Mouse (Mus musculus) layer of hippocampus, postnatal 14 days (tissue): ENCODE data around the gene B9d1. TPM values are rescaled to one million over a fixed set of nuclear protein-coding genes. Genes with fewer than 3 reads are reported as not detected.
A peak's percentile ranks its signal among the peaks of the same experiment; 100 is the strongest.

ENCODE experiments used
- DNase-seq, 2 experiments: peaks; one replicate each; pipeline ENCODE4 v3.0.0; 2021 to 2022; ENCODE audit warnings: low spot score in 2 of 2, mixed read lengths in 1 of 2
- total RNA-seq, 2 experiments: library from RNA; stranded (reverse); gene quantifications; 2 replicates each; pipeline ENCODE4 v1.2.3; 2021

The B9d1 gene
- total RNA-seq, 2 experiments from 2014 or later = 37.3 to 37.4 TPM

DNA sequence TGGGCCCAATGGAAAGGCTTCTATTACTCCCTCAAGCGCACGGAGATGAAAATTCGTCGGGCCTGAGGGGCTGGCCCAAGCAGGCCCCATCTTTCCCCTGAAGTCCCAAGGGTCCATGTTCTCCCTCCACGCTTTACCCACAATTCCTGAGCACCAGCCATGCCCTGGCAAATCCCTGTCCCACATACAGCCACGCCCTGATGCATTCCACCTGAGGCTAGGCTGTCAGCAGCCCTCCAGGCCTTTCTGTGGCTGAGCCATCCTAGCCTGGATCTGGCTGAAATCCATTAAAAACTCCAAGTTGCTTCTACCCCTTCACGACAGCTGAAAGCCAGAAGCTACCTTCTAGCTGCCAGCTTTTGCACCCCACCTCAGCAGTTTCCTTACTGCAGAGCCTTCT is 17.0 kb upstream of the B9d1 start:
- peak in 1 of 2 experiments; percentile 14 for DNase-seq

DNA sequence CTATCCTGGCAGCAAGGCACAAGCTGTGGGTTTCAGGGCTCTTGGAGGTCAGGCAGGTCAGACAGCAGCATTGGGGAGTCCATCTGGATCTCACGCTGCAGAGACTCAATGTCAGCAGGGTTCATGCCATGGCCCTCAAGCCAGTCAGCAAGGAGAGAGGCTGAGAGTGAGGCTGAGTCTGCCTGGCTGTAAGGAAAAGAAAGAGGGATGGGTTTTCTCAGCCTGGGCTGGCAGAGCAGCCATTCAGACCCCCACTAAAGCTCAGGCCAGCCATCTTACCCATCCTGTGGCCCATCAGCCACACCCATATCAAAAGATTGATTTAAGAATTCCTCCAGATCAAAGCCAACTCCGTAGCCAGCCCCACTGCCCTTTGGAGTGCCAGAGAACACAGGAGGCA is 15.9 kb upstream of the B9d1 start:
- no peak for DNase-seq

DNA sequence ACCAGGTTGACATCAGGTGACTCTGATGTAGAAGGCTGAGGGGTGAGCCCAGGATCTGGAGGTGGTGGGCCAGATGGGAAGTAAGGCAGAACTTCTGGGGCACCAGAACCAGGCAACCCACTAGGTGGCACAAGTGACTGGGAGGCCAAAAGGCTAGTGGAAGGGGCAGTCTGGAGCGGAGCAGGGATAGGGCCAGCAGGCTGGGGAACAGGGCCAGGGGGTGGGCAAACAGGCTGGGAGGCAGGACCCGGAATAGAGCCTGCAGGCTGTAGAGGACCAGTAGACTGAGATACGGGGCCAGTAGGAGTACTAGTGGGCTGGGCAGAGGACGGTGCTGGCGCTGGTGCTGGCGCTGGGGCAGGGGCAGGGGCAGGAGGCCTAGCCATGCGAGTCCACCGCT is 15.1 kb upstream of the B9d1 start:
- no peak for DNase-seq

DNA sequence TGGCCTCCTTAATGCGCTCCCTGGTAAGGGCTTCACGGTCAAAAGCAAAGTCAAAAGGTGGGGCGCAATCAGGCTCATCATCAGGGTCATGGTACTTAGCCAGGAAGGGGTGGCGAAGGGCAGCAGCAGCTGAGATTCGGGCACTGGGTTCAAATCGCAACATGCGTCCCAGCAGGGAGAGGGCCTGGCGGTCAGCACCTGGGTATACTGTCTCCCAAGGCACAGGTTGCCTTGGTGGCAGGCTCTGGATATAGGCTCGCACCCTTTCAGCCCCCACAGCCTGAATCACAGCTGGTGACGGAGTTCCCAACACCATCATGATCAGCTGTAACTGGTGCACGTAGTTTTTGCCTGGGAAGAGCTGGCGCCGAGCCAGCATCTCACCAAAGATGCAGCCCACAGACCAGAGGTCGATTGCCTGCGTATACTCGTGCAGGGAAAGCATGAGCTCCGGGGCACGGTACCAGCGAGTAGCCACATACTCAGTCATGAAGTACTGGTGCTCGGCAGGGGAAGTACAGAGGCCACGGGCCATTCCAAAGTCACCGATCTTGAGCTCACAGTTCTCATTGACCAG is 13.9 kb upstream of the B9d1 start:
- DNase-seq = no peak

DNA sequence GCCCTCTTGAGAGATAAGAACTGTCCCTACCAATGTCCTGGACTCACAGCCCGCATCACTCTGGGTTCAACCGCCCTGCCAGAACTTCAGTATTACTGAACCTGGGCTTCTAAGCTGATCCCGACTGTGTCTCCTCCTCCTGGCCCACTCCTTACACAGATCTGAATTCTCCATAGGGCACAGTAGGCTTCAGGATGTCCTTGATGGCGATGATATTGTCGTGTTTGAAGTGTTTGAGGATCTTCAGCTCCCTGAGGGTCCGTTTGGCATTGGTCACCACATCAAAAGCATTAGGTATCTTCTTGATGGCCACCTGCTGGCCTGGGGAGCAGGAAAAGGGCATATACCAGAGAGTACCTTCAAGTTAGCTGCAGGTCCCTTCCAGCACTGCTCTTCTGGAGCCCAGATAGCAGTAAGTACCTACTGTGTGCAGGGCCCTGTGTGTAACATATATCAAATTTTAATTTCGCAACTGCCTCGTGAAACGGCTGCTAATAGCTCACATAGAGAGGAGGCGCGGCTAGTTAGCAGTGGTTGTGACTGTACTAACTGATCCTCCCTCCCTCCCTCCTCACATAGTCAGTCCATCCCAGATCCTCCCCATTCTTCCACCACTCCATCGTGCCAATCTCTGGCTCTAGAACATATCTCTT is 12.1 kb upstream of the B9d1 start:
- DNase-seq = no peak

DNA sequence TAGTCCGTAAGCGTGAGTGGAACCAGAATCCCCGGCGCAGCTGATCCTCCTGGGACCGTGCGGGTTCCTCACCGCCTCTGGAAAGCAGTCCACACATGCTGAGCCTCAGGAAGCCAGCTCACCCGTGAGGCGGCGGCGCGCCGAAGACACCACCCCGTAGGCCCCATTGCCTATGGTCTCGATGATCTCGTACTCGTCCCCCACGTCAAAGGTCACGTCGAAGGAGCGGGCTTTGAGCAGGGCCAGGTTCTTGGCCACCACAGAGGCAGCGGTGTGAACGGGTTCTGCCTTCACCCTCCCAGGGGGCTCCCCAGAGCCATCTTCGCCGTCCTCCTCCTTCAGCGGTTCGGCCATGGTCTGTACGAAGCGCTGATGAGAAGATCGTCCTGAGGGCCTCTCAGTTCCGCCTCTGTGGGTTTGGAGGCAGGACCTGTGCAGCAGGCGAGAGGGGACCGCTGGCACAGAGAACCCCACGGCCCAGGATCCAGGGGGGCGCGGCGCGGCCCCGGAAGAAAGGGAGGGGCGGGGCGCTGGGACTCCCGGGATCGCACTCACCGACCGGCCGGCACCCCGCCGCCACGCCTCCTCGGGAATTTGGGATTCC is 11.3 kb upstream of the B9d1 start:
- DNase-seq = no peak

DNA sequence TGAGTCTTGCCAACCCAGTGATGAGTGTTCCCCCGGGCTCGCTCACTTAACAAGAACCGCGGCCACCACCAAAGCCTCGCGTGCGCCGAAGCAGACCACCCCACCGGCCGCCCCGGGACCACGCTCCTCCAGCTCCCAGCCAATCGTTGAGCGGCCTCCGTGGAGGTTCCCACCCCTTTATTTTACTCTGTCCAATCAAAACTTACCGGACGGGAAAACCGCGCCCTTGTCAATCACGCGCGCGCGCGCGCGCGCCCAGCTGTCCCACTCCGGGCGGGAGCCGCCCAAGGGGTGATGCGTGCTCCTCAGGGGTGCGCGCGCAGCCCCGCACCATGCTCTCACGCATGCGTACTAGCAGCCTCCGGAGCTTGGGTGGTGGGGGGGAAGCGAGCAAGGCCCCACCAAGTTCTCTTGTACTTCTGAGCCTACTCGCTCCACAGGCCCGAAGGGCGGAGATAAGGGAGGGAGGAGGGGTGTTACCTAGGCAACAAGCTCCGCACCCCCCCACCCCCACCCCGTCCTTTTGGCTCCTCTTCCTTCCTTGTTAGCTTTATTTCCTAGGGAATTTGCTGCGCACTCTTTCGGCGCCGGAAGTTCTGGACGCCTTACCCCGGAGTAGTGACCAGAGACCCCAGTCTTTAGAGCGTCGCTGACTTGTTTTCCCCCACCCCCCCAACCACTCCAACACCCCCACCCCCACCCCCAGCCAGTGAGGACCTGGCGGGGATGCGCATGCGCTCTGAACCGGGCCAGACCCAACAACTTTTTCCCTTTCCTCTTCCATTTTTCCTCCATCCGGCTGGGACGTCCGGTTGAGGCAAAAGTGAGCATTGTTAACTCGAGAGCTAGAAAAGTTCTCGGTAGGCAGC is 10.6 kb upstream of the B9d1 start, which contains the start of gene Mapk7:
TSS of gene Mapk7 (minus strand) at position 278 of the 869 bp plus-strand sequence.
- peak; percentile 97 to 98 for DNase-seq

DNA sequence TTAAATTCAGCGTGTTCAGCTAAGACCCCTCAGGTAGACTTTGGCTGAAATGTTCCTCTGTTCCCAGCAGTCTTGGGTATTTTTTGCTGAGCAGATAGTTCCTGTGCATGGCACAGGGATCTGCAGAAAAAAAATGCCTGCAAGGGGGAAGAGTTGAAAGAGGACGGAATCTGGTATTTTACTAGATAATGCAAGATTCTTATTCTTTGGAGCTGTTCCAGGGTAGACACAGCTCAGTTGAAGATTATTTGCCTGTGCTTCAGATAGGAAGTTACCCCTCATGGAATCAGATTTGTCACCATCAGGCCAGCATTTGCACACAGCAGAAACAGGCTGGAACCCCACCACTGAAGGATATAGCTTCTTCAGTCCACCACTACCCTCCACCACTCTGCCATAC is 9.4 kb upstream of the B9d1 start:
- DNase-seq = no peak

DNA sequence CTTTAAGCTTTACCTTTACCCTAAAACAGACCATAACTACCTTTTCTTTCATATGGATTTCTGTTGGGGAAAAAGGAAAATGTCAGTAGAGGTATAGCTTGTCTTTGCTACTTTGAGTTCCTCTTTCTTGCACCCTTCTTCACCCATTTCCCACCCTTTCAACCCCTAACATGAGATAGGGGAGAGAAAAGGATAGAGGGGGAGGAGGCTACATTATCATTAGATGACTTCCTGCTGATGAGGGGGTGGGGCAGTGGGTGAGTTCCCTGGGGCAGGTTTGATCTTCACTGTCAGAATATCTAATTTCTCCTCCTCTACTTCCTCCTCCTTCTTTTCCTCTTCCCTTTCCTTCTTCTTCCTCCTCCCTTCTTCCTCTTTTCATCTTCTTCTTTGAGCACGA is 7.5 kb upstream of the B9d1 start:
- no peak for DNase-seq

DNA sequence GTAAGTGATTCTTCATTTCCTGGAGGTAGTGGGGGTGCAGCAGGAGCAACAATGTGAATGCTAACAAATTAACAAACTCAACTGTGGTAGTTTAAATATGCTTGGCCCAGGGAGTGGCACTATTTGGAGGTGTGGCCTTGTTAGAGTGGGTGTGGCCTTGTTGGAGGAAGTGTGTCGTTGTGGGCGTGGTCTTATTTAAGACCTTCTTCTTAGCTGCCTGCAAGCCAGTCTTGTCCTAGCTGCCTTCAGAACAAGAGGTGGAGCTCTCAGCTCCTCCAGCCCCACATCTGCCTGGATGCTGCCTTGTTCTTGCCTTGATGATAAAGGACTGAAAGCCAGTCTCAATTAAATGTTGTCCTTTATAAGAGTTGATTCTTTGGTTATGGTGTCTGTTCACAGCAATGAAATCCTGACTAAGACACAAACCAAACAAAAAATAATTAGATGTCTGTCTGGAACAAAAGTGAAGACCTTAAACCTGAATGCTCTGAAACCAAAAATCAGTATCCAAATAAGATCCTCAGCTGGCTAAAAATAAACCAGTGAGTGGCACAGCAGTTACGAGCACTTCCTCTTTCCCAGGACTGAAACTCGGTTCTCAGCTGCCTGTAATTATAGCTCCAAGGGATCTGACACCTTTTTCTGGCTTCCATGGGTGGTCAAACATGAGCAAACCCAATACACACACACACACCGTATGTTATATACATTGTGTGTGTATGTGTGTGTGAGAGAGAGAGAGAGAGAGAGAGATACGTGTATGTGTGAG is 6.0 kb upstream of the B9d1 start:
- DNase-seq = no peak

DNA sequence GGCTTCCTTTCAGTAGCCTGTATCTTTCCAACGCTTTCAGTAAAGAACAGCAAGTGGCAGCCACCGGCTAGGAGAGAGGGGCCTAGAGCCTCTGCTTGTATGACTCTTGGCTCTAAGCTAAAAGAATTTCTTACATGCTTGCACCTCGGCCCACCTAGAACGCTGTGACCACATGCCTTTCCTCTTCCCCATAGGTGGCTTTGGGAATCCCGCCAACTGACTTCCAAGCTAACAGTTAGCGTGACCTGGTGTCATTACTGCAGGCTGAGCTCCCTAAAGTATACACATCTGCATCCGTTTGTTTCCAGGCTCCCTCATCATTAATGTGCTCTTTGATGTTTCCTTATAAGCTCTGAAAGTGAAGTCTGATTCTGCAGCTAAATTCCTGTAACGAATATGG is 1.0 kb upstream of the B9d1 start:
- no peak for DNase-seq

DNA sequence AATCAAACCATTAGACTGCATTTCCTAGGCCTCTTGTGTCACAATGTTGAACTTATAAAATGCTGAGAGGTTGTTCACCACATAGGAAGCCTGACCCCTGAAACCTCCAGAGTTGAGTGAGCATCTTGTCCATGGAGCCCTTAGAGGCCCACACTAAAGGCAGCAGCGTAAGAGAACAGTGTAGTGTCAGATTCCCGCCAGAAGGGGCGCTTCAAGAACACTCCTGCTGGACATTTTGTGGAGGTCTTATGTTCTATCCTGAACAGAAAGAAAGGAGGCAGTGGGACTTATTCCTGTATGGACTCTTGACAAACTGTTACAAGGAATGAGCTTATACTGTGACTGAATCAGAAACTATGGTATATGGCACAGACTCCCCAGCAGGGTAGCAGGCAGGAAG is 10.0 kb downstream of the B9d1 start:
- DNase-seq = no peak

DNA sequence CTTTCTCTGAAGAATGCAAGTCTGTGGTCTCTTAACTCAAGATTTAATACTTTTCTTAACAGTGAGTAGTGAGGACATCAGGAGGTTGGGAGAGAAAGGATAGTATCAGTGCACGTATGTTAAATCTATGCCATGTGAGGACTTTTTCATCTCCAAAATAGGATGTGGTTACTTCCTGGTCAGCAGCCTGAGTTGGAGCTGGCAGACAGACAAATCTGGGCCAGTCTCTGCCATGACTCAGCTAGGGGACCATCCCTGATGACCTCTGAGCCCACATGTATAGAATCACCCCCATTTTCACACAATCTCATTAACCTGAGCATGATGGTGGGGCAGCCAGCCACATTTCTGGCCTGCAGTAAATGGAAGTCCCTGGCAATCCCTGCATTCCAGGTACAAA is 13.0 kb downstream of the B9d1 start:
- no peak for DNase-seq

DNA sequence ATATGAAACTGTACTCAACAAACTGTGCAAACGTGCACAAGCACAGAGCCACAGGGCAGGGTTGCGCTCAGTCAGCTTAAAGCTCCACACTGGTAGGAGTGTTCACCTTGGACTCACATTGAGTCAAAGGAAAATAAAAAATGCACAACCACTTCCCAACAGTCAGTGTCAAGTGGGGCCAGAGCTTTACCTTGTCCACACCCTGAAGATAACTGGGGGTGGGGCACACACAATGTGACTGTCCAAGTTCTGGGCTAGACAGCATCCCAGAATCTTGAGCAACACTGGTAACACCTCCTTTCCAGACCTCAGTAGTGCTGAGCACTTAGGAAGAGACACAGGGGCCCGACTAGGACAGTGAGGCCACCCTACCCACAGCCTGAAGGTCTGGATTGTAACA is 13.9 kb downstream of the B9d1 start:
- DNase-seq = no peak

DNA sequence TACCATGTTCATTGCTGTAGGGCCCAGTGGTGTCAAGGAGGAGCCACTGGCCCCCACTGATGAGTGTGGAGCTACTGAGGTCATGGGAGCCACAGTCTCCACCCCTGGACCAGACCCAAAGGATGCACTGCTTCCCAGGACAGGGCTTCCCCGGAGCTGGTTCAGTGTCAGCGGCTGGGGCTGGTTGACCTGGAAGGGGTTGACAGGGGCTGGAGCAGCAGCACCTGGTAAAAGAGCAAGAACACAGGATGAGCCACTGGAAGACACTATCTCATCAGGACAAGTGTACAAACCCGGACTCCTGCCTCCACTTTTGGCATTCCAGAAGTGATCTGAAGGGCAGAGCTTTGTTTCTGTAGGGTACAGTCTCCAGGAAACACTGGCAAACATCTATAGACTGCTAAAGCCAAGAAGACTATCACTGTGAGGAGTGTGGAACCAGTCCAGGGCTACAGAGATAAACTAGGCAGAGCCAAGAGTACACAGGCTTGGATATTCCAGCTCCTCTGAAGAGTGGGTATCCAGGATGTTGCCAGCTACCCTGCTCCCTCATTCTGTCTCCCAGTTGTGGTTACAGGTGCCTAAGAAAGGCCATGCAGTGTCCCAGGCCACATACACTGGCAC is 14.7 kb downstream of the B9d1 start:
- DNase-seq = no peak

DNA sequence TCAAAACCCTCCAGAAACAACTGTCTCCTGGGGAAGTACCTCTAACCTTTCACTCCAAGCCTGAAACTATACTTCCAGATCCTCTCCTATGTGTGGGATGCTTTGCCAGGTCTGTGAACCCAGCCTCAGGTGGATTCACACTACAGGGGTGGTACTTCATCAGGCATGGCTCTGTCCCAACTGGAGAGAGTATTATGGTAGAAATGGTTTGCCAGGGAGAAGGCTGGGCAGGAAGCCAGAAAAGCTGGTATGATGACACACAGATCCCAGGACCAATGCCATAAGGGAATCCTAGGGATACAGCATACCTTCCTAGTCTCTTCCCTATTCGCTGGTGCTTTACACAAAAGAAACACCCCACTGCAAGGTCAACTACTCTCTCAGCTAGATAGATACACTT is 21.9 kb downstream of the B9d1 start:
- DNase-seq = peak in 1 of 2 experiments; percentile 55

DNA sequence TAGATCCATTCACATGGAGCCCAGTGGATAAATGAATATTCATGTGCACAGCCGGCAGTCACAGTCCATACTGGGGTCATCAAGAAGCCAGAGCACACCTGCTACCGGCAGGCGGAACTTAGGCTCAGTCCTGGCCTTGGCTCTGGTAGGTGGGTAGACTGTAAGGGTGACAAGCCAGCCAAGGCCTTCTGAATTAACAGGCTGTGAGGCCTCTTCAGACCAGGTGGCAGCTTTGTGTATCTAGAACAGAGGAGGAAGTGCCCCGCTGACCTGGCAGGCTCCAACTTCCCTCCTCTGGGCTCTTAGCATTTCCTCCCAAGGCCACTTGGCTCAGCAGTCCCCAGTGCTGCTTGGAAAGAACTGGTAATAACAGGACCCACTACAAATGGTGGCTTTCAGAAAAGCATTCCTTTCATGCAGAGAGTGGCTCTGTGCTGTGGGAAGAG is 24.3 kb downstream of the B9d1 start:
- peak in 1 of 2 experiments; percentile 65 for DNase-seq

DNA sequence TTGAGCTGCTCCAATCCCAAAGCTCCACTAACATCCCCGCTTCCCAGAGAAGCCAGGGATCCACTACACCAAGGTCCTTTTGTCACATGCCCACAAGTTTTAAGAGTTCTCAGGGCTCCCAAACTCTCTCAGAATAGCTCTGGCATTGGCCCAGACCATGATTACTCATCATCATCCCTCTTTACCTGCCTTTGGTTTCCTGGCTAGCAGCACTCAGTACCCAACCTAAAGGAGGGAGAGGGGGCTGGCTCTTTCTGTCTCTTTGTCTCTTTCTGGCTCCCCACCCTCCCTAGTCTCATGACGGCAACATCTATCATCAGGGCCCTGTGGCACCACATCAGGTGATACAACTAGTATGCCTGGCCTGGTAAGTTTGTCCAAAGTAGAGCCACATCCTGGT is 27.9 kb downstream of the B9d1 start:
- DNase-seq = no peak

DNA sequence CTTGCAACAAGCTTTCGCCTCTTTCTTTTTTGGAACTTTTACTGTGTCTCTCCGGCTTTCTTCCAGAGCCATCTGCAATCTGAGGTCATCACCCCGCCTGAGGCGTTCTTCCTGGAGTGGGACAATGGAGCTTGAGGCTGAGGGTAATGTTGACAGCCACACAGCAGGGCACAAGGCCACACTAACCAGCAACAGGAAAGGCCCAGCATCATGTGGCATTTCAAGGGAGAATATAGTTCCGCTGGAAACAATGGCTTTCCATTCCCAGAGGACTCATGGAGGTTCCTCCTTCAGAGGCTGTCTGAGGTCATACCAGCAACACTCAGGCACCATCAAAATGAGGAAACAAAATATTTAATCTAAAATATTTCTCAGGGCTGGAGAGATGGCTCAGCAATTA is 28.6 kb downstream of the B9d1 start:
- no peak for DNase-seq

DNA sequence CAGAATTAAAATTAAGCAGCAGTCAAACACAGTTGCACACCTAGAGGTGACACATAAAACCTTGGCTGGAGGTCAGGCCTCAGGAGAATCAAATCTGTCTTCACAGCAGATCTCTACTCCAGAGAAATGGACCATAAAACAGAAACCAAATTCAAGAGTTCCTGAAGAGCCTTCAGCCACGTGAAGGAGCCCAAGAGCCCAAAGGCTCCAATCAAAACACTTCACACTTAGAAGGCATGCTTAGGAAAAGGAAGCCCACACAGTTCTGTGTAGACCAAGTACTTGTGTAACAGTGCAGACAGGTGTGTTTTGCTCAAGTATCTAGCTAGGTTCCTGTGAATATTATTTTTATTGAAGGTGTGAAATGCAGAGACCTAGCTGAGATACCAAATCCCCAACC is 30.6 kb downstream of the B9d1 start:
- DNase-seq = no peak

DNA sequence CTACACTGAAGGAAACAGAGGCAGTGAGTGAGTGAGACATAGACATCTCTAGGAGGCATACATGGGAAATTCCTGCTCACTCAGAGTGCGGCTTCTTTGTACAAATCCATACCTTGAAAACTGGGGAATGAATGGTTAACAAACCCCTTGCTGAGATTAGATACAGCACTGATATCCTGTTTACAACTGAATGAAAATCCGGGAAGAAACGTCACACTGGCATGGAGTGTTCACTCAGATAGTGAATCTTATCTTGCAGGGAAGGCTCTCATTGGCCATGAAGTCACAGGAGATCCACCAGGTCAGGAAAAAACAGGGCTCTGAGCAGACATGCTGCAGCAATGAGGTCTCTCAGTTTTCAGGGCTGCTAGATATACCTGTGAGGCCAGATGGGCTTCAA is 32.0 kb downstream of the B9d1 start:
- no peak for DNase-seq
